Mouse (Mus musculus) midbrain, embryonic 11.5 days (tissue): ENCODE measurements around the gene Fxyd1. TPM values are rescaled to one million over a fixed set of nuclear protein-coding genes. Genes with fewer than 3 reads are reported as not detected.

Experiments used
- ATAC-seq: fragments of 200-750 bp; cut with Nextera tagmentation; 2 replicates; pipeline ENCODE4 v1.8.0; 2017; ENCODE audit warnings: moderate TSS enrichment, moderate library complexity; ENCODE audit not compliant: low FRiP score
- DNase-seq: peaks from one replicate; pipeline ENCODE4 v3.0.0; 2015; ENCODE audit warnings: low spot score; ENCODE audit errors: missing footprints
- H3K27ac ChIP-seq: fragments of 300-500 bp; sonication (generic); 2 replicates; pipeline ENCODE4 v1.5.1; 2014; ENCODE audit warnings: low read depth, low read length
- H3K27me3 ChIP-seq: fragments of 300-500 bp; sonication (generic); 2 replicates; pipeline ENCODE4 v1.6.1; 2014; ENCODE audit warnings: mild to moderate bottlenecking, low read length, moderate library complexity, mixed read lengths; ENCODE audit not compliant: control insufficient read depth, insufficient read depth
- H3K36me3 ChIP-seq: fragments of 300-500 bp; sonication (generic); 2 replicates; pipeline ENCODE4 v1.6.1; 2014; ENCODE audit warnings: mild to moderate bottlenecking, low read length, moderate library complexity, mixed read lengths; ENCODE audit not compliant: control insufficient read depth, insufficient read depth
- H3K4me1 ChIP-seq: fragments of 300-500 bp; sonication (generic); 2 replicates; pipeline ENCODE4 v1.6.1; 2014; ENCODE audit warnings: low read length; ENCODE audit not compliant: control insufficient read depth, insufficient read depth
- H3K4me2 ChIP-seq: fragments of 300-500 bp; sonication (generic); 2 replicates; pipeline ENCODE4 v1.6.1; 2014; ENCODE audit warnings: mild to moderate bottlenecking, moderate library complexity
- H3K4me3 ChIP-seq: fragments of 300-500 bp; sonication (generic); 2 replicates; pipeline ENCODE4 v1.5.1; 2014; ENCODE audit warnings: low read depth, low read length
- H3K9ac ChIP-seq: fragments of 300-500 bp; sonication (generic); 2 replicates; pipeline ENCODE4 v1.6.1; 2014; ENCODE audit warnings: low read length
- H3K9me3 ChIP-seq: fragments of 300-500 bp; sonication (generic); 2 replicates; pipeline ENCODE4 v1.6.1; 2016; ENCODE audit warnings: low read length; ENCODE audit not compliant: control insufficient read depth
- WGBS: fragments of 180-500 bp; shearing (Covaris S2); extraction: QIAGEN DNeasy Blood & Tissue Kit; methylation state at CpG from one replicate; pipeline ENCODE4 v1.1.7; 2014; 5-methylcytosine and 5-hydroxymethylcytosine counted together
- polyA plus RNA-seq: library from polyadenylated mRNA; unstranded; fragments of >200 nt; fragmentation: Nextera tagmentation; extraction: Ambion mirVana; gene quantifications from 2 replicates; pipeline ENCODE4 v1.2.1, GENCODE M21; 2014

Gene Fxyd1
- polyA plus RNA-seq, 1 experiment from 2014 or later, result 5.4 TPM

DNA sequence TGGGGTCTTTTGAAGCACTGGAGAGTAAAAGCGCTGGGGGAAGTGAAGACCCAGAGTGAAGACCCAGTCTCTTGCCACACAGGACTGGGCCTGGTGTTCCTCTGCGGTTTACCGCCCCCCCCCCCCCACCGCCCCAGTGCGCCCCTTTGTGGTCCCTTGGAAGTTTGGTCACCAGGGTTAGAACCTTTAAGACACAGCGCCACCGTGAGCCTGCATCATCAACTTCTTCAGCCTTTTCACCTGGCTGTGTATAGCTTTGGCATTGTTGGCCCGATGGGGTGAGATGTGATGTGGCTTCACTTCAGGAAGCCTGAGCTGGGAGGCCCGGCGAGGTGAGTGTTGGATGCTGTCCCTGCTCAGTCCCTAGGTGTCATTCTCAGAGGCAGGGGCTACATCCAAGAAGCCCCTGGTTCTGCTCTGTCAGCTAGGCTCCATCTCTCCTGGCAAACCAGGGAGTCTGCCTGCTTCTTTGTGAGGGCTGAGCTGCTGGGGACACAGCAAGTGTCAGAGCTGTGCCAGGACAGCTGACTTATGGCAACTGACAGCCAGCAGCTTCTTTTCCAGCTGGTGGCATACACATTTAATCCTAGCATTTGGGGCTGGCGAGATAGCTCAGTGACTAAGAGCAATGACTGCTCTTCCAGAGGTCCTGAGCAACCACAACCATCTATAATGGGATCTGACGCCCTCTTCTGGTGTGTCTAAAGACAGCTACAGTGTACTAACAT lies 37.9 kb upstream of the Fxyd1 start:
- H3K27me3 ChIP-seq, result no peaks in the 10 kb centered on the region
- H3K9ac ChIP-seq, result no peak overlapping the region
- no peaks in the 10 kb centered on the region for H3K9me3 ChIP-seq
- no peak overlapping the region for H3K4me3 ChIP-seq
- no peak overlapping the region for H3K27ac ChIP-seq
- 29% methylated on average over 12 of the region's 12 CpGs for WGBS
- no peaks in the 10 kb centered on the region for H3K4me1 ChIP-seq
- no peak for ATAC-seq
- no peaks in the 10 kb centered on the region for H3K36me3 ChIP-seq
- H3K4me2 ChIP-seq, result no peak overlapping the region
- DNase-seq, result no peak

DNA sequence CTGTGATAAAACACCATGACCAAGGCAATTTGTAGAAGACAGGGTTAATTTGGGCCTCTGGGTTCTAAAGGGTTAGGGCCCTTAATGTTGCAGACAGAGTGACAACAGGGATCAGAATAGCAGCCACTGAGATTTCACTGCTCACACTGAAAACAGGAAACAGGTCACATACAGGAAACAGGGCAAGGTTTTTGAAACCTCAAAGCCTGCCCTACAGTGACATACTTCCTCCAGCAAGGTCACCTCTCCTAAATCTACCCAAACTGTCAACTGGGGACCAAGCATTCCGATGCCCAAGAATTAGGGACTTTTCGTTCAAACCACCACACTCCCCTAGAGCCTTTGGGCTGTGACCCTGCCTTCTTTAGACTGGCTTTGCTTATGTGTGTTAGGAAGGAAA lies 32.7 kb upstream of the Fxyd1 start:
- ATAC-seq, result no peak
- no peak for DNase-seq
- H3K4me2 ChIP-seq, result no peak overlapping the region
- no peaks in the 10 kb centered on the region for H3K9me3 ChIP-seq
- no peak overlapping the region for H3K4me3 ChIP-seq
- no peak overlapping the region for H3K9ac ChIP-seq
- H3K27me3 ChIP-seq, result no peaks in the 10 kb centered on the region
- H3K4me1 ChIP-seq, result peaks cover 4% of the 10 kb centered on the region; the same call in 1 of the 2 replicates
- no peaks in the 10 kb centered on the region for H3K36me3 ChIP-seq
- H3K27ac ChIP-seq, result no peak overlapping the region
- WGBS, result 93% methylated on average over 2 of the region's 2 CpGs

DNA sequence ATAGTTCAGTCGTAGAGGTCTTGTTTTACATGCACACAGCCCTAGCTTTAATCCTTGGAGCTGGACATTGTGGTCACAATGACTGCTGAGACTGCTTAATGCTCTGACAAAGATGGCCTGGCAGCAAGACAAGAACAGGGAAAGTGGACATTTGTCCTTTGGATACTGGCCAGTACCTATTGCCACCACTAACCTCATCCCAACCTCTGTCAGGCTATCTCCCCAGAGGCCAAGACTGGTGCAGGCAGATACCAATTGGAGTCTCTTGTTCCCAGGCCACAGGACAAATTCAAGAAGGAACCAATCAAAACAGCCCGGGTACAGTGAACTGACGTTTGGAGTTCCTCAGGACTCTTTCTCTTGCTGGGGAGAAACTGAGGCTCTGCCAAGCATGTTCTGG lies 31.2 kb upstream of the Fxyd1 start:
- no peak overlapping the region for H3K4me2 ChIP-seq
- H3K4me1 ChIP-seq, result peaks cover 4% of the 10 kb centered on the region; the same call in 1 of the 2 replicates
- H3K9ac ChIP-seq, result no peak overlapping the region
- WGBS, result 67% methylated on average over 3 of the region's 3 CpGs
- no peaks in the 10 kb centered on the region for H3K27me3 ChIP-seq
- no peak for DNase-seq
- no peak for ATAC-seq
- no peaks in the 10 kb centered on the region for H3K9me3 ChIP-seq
- no peak overlapping the region for H3K4me3 ChIP-seq
- H3K27ac ChIP-seq, result no peak overlapping the region
- H3K36me3 ChIP-seq, result no peaks in the 10 kb centered on the region

- Histone ChIP-seq H3K4me3 (no peak overlapping the region), H3K27ac (no peak overlapping the region)
Measured at GRCm38 (mm10) chr7:31087262-31087661, 30.3 kb upstream of the Fxyd1 start.

DNA sequence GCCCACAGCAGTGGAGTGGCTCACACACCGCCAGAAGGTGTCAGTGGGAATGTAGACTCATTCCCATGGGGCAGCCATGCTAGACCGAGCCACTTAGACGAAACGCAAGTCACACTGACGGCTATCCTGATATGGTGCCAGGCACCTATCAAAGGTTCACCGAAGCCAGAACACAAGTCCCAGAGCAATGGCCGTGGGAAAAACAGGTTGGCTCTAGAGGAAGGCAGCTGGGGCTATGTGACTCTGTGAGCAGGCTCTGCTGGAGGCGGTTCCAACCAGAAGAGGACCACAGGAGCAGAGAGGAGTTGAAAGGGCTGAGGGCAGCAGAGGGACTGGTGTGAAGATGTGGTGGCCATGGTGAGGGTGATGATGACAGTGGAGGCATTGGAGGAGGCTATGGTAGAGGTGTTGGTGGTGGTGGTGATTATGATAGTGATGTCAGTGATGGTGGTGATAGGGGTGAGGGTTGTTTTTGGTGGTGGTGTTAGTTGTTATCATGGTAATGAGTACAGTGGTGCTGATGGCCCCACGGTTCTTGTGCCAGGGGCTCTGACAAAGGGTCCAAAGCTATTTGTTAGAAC lies 29.3 kb upstream of the Fxyd1 start:
- H3K4me1 ChIP-seq, result peaks cover 4% of the 10 kb centered on the region; the same call in 1 of the 2 replicates
- H3K27ac ChIP-seq, result no peak overlapping the region
- ATAC-seq, result no peak
- H3K4me3 ChIP-seq, result no peak overlapping the region
- no peaks in the 10 kb centered on the region for H3K27me3 ChIP-seq
- H3K9ac ChIP-seq, result no peak overlapping the region
- no peaks in the 10 kb centered on the region for H3K9me3 ChIP-seq
- 92% methylated on average over 9 of the region's 9 CpGs for WGBS
- H3K36me3 ChIP-seq, result no peaks in the 10 kb centered on the region
- H3K4me2 ChIP-seq, result no peak overlapping the region
- no peak for DNase-seq

More at GRCm38 (mm10) chr7:31087262-31087661, 30.3 kb upstream of the Fxyd1 start:
- H3K27me3 ChIP-seq, result no peaks in the 10 kb centered on the region
- DNase-seq (no peak), ATAC-seq (no peak)
- no peak overlapping the region for H3K4me2 ChIP-seq
- WGBS, result 83% methylated on average over 2 of the region's 2 CpGs
- H3K9me3 ChIP-seq, result no peaks in the 10 kb centered on the region
- H3K4me1 ChIP-seq, result peaks cover 4% of the 10 kb centered on the region; the same call in 1 of the 2 replicates
- no peak overlapping the region for H3K9ac ChIP-seq
- no peaks in the 10 kb centered on the region for H3K36me3 ChIP-seq

DNA sequence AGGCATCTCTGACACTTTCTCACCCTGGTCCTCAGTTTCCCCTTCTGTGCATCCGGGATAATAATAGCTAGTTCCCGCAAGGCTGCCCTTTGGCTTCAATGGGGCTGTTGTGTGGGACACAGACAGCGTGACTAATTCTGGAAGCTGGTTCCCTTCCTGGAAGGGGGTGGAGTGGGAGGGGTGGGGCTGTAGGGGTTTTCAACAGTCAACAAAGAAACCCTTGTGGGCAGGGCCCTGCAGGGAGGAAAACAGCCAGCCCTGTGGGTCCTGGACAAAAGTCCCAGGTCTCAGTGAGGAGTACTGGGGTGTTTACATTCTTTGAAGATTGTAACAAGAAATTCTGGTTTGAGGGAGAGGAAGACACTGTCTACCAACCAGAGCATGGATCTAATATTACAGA lies 28.2 kb upstream of the Fxyd1 start:
- ATAC-seq (no peak), DNase-seq (no peak)
- Histone ChIP-seq H3K9me3 (no peaks in the 10 kb centered on the region), H3K9ac (no peak overlapping the region), H3K4me3 (no peak overlapping the region), H3K27ac (no peak overlapping the region), H3K27me3 (no peaks in the 10 kb centered on the region), H3K4me2 (no peak overlapping the region), H3K36me3 (no peaks in the 10 kb centered on the region), H3K4me1 (peaks cover 4% of the 10 kb centered on the region; the same call in 1 of the 2 replicates)
- 33% methylated on average over 3 of the region's 3 CpGs for WGBS

DNA sequence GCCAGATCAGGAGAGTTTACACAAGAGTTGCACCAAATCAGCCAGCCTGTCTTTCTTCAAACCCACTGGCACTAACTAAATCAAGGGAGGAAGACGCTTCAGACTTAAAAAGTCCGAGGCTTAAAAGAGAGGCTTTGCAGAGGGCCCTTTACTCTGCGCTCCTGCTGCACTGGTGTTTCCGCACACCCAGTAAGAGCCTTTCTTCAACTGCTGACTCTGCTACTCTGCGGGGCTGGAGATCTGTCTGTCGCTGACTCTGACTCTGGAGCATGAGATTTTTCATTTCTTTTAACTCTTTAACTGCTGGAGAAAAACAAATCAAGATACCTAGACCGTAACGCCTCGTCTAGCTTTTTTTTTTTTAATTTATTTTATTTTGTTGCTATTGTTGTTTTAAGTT lies 27.1 kb upstream of the Fxyd1 start:
- Histone ChIP-seq H3K4me1 (peaks cover 4% of the 10 kb centered on the region; the same call in 1 of the 2 replicates), H3K4me2 (no peak overlapping the region), H3K9ac (no peak overlapping the region), H3K4me3 (no peak overlapping the region), H3K9me3 (no peaks in the 10 kb centered on the region), H3K36me3 (no peaks in the 10 kb centered on the region), H3K27me3 (no peaks in the 10 kb centered on the region), H3K27ac (no peak overlapping the region)
- ATAC-seq, result no peak
- WGBS, result 64% methylated on average over 9 of the region's 9 CpGs
- no peak for DNase-seq

GRCm38 (mm10) chr7:31082831-31083588 lies 26.0 kb upstream of the Fxyd1 start:
- Histone ChIP-seq H3K9ac (no peak overlapping the region), H3K4me1 (peaks cover 4% of the 10 kb centered on the region; the same call in 1 of the 2 replicates), H3K27ac (no peak overlapping the region), H3K36me3 (no peaks in the 10 kb centered on the region), H3K9me3 (no peaks in the 10 kb centered on the region), H3K4me3 (no peak overlapping the region), H3K4me2 (no peak overlapping the region), H3K27me3 (no peaks in the 10 kb centered on the region)
- 61% methylated on average over 14 of the region's 14 CpGs for WGBS
- ATAC-seq (0 out of 2 replicates have a peak, but pooled peaks have one; percentile 22), DNase-seq (no peak)

GRCm38 (mm10) chr7:31082106-31082505 lies 25.1 kb upstream of the Fxyd1 start:
- no peak overlapping the region for H3K9ac ChIP-seq
- no peak overlapping the region for H3K4me3 ChIP-seq
- H3K27ac ChIP-seq, result no peak overlapping the region
- no peak for ATAC-seq
- DNase-seq, result no peak
- no peak overlapping the region for H3K4me2 ChIP-seq
- H3K4me1 ChIP-seq, result peaks cover 4% of the 10 kb centered on the region; the same call in 1 of the 2 replicates
- no peaks in the 10 kb centered on the region for H3K27me3 ChIP-seq
- H3K36me3 ChIP-seq, result no peaks in the 10 kb centered on the region
- H3K9me3 ChIP-seq, result no peaks in the 10 kb centered on the region
